Mouse (Mus musculus) kidney, postnatal 0 days (tissue): ENCODE measurements around the gene Fgf7. TPM values are rescaled to one million over a fixed set of nuclear protein-coding genes. Genes with fewer than 3 reads are reported as not detected.

ENCODE experiments used
- ATAC-seq: fragments of 200-750 bp; cut with Nextera tagmentation; replicated peaks from 2 replicates; pipeline ENCODE4 v1.8.0; 2017; ENCODE audit warnings: low read depth, moderate number of reproducible peaks, moderate TSS enrichment, moderate library complexity; ENCODE audit not compliant: low FRiP score
- DNase-seq: peaks from one replicate; pipeline ENCODE4 v3.0.0-alpha.2; 2016; ENCODE audit warnings: low spot score
- H3K27ac ChIP-seq: fragments of 300-500 bp; sonication (generic); 2 replicates; pipeline ENCODE4 v1.5.1; 2014; ENCODE audit warnings: mild to moderate bottlenecking
- H3K27me3 ChIP-seq: fragments of 300-500 bp; sonication (generic); 2 replicates; pipeline ENCODE4 v1.6.1; 2014; ENCODE audit warnings: low read length, mixed read lengths; ENCODE audit not compliant: insufficient read depth
- H3K36me3 ChIP-seq: fragments of 300-500 bp; sonication (generic); 2 replicates; pipeline ENCODE4 v1.6.1; 2014; ENCODE audit warnings: low read length, mixed read lengths; ENCODE audit not compliant: insufficient read depth
- H3K4me1 ChIP-seq: fragments of 300-500 bp; sonication (generic); replicated peaks from 2 replicates; pipeline ENCODE4 v1.6.1; 2014; ENCODE audit warnings: antibody characterized with exemption, low read length, mixed read lengths; ENCODE audit not compliant: insufficient read depth
- H3K4me2 ChIP-seq: fragments of 300-500 bp; sonication (generic); 2 replicates; pipeline ENCODE4 v1.6.1; 2014; ENCODE audit warnings: mild to moderate bottlenecking, low read length, moderate library complexity, mixed read lengths
- H3K4me3 ChIP-seq: fragments of 300-500 bp; sonication (generic); replicated peaks from 2 replicates; pipeline ENCODE4 v1.5.1; 2014; ENCODE audit warnings: low read depth, low read length
- H3K9ac ChIP-seq: fragments of 300-500 bp; sonication (generic); 2 replicates; pipeline ENCODE4 v1.6.1; 2014; ENCODE audit warnings: low read depth, low read length
- H3K9me3 ChIP-seq: fragments of 300-500 bp; sonication (generic); replicated peaks from 2 replicates; pipeline ENCODE4 v1.6.1; 2016; ENCODE audit warnings: low read length, inconsistent platforms, mixed read lengths
- CTCF ChIP-seq: IDR thresholded peaks from 2 replicates; pipeline ENCODE4 v1.5.1; 2016; ENCODE audit warnings: antibody characterized with exemption, low read depth, mild to moderate bottlenecking, moderate library complexity
- WGBS: fragments of 180-500 bp; shearing (Covaris S2); extraction: QIAGEN DNeasy Blood & Tissue Kit; methylation state at CpG from one replicate; pipeline ENCODE4 v1.1.7; 2014; 5-methylcytosine and 5-hydroxymethylcytosine counted together
- polyA plus RNA-seq: library from polyadenylated mRNA; unstranded; fragments of >200 nt; fragmentation: Nextera tagmentation; extraction: Ambion mirVana; gene quantifications from 2 replicates; pipeline ENCODE4 v1.2.1, GENCODE M21; 2015

Gene Fgf7
- polyA plus RNA-seq, 1 experiment from 2014 or later = 0.41 TPM

DNA sequence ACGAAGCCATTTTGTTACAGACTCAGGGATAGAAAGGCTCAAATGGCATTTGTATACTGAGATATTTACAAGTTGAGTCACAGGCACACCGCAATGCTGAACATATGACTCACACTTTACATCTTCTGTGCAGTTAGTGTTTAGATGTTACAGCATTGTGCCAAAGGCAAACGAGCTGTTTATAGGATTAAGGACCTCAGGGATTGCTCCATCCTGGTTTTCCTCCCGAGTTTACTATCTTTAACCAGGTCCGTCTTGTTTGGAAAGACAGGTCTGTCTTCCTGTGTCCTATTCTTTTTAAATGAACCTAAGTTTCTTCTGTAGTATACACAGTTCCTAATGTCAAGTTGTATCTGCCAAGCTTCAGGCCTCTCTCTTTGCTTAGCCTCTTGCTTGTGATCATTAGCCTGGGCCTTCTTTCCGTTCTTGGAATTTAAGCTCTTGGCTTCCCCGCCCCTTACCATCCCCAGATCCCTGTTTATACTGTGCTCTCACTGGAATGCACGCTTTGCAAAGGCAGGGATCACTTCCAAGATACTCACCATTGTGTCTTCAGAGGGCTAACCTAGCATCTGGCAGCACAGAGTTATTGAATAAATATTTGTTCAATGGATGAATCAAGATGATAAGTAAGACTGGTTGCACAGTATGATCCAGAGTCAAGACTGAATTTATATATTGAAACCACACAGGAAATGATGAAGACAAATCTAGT lies 3.1 kb upstream of the Fgf7 start:
- Histone ChIP-seq H3K9me3 (no peaks in the 10 kb centered on the region), H3K4me1 (no peaks in the 10 kb centered on the region), H3K4me2 (no peak overlapping the region), H3K9ac (no peak overlapping the region), H3K4me3 (no peak overlapping the region), H3K27ac (no peak overlapping the region), H3K27me3 (no peaks in the 10 kb centered on the region), H3K36me3 (no peaks in the 10 kb centered on the region)
- ATAC-seq (no peak), DNase-seq (no peak)
- TF ChIP-seq CTCF = no peak
- WGBS = 58% methylated on average over 8 of the region's 8 CpGs

GRCm38 (mm10) chr2:126033114-126033972 lies 1.1 kb upstream of the Fgf7 start:
- ATAC-seq = no peak
- peak; percentile 42 for DNase-seq
- H3K9me3 ChIP-seq = no peaks in the 10 kb centered on the region
- H3K36me3 ChIP-seq = no peaks in the 10 kb centered on the region
- 71% methylated on average over 8 of the region's 8 CpGs for WGBS
- peak; percentile 75 for TF ChIP-seq CTCF
- H3K9ac ChIP-seq = no peak overlapping the region
- H3K4me3 ChIP-seq = no peak overlapping the region
- no peaks in the 10 kb centered on the region for H3K27me3 ChIP-seq
- no peaks in the 10 kb centered on the region for H3K4me1 ChIP-seq
- no peak overlapping the region for H3K27ac ChIP-seq
- no peak overlapping the region for H3K4me2 ChIP-seq

- Histone ChIP-seq H3K4me3 (0 out of 2 replicates have a peak overlapping the region, but pooled peaks have one; percentile 7), H3K36me3 (no peaks in the 10 kb centered on the region), H3K4me2 (peak overlapping the region; percentile 47; the same call in 1 of the 2 replicates), H3K27me3 (no peaks in the 10 kb centered on the region), H3K9me3 (no peaks in the 10 kb centered on the region), H3K9ac (no peak overlapping the region), H3K4me1 (no peaks in the 10 kb centered on the region), H3K27ac (no peak overlapping the region)
- no peak for TF ChIP-seq CTCF
- DNase-seq (no peak), ATAC-seq (no peak)
- WGBS = 73% methylated on average over 15 of the region's 15 CpGs
Observed at GRCm38 (mm10) chr2:126035013-126035770, 734 bp downstream of the Fgf7 start.

DNA sequence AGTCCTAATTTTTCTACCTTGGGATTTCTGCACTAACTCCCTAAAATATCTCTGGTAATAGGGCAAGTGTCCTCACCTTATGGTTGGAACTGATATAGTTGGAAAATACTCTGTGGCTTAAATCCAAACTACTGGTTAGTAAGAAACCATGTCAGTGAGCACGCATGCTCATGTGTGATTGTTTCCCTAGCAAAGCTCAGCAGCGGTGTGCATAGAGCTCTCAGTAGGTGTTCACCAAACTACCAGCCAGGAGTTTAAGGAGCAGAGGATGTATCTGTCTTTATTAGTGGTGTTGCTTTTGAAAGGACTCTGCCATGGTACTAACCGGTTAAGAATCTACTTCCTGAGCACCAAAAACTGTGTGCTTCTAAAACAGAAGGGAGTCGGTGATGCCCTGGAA lies 1.7 kb downstream of the Fgf7 start:
- Histone ChIP-seq H3K9ac (no peak overlapping the region), H3K4me3 (no peak overlapping the region), H3K36me3 (no peaks in the 10 kb centered on the region), H3K27ac (no peak overlapping the region), H3K9me3 (no peaks in the 10 kb centered on the region), H3K27me3 (no peaks in the 10 kb centered on the region), H3K4me2 (no peak overlapping the region), H3K4me1 (no peaks in the 10 kb centered on the region)
- 81% methylated on average over 4 of the region's 4 CpGs for WGBS
- no peak for TF ChIP-seq CTCF
- no peak for DNase-seq
- no peak for ATAC-seq

GRCm38 (mm10) chr2:126038221-126039000 lies 4.0 kb downstream of the Fgf7 start:
- no peaks in the 10 kb centered on the region for H3K9me3 ChIP-seq
- no peak overlapping the region for H3K27ac ChIP-seq
- DNase-seq = no peak
- WGBS = 83% methylated on average over 7 of the region's 7 CpGs
- TF ChIP-seq CTCF = no peak
- H3K4me3 ChIP-seq = no peak overlapping the region
- H3K9ac ChIP-seq = no peak overlapping the region
- H3K36me3 ChIP-seq = no peaks in the 10 kb centered on the region
- no peak for ATAC-seq
- H3K27me3 ChIP-seq = no peaks in the 10 kb centered on the region
- no peak overlapping the region for H3K4me2 ChIP-seq
- no peaks in the 10 kb centered on the region for H3K4me1 ChIP-seq
